Mouse (Mus musculus): ENCODE measurements at regions not wholly inside any gene's neighbourhood (a gene's known extent, or its start where the extent isn't known, plus 50 kb on each side); places are given as distances from the start of the nearest gene placed in this dataset.

GRCm38 (mm10) chr19:26340155-26340554 lies 264.7 kb upstream of the Smarca2 start:
- no peak for TF ChIP-seq HCFC1 (IDR thresholded peaks at IDR 0.05; ENCODE audit: borderline replicate concordance, insufficient read depth, low read length)
- TF ChIP-seq ZC3H11A (IDR thresholded peaks at IDR 0.05; ENCODE audit: borderline replicate concordance, low read depth, low read length) = no peak
- TF ChIP-seq MAFK (IDR thresholded peaks at IDR 0.05; ENCODE audit: insufficient read depth, low read depth, low read length) = no peak
- no peak for TF ChIP-seq CHD2 (IDR thresholded peaks at IDR 0.05; ENCODE audit: low read depth, low read length)
- no peak for TF ChIP-seq ZNF384 (IDR thresholded peaks at IDR 0.05; ENCODE audit: low read depth, low read length)
